Mouse (Mus musculus) frontal cortex, postnatal 14 days (tissue): ENCODE data around the gene Nfatc2.

Source experiments
- DNase-seq, 2 experiments: peaks; one replicate each; pipeline ENCODE4 v3.0.0; 2022; ENCODE audit warnings: low spot score in 2 of 2

Nfatc2 gene

DNA sequence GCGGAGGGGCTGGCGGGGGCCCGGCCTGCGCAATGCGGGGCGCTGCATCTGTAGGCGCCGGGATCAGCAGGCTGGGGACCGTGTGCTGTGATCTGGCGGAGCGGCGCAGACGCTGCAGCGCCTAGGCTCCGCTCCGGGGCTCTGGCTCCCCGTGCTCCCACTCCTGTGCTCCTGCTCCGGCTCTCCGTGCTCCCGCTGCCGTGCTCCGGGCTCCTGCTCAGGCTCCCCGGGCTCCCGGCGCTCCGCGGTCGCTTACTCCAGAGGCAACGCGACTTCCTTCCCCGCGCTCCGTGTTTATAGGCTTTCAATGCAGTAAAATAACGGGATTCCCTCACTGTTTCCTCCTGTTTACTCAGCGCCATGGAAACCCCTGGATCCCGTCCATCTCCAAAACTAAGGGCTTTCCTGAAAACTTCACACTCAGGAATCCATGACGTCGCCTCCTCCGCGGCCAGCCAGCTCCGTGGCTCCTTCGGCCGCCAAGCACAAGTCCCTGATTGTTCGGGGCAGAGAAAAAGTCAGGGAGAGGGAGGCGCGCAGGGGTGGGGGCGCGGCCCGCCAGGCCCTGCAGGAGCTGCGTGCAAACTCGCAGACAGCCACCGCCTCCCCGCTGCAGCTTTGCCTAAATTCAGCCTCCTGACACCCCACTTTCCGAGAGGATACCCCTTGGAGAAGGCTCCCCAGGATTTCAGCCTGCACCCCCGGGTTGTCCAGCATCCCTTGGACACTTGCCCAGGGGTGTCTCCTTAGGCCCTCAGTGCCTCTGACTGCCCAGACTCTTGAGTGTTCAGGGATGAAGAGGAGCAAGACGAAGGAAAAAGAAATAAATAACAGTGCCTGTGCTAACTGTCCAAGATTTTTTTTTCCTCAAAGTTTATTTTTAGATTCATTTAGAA lies at the start of gene Nfatc2:
Nfatc2 (minus strand) TSS at position 167 of the 896 bp plus-strand sequence.
- peak; percentile 64 to 70 for DNase-seq

DNA sequence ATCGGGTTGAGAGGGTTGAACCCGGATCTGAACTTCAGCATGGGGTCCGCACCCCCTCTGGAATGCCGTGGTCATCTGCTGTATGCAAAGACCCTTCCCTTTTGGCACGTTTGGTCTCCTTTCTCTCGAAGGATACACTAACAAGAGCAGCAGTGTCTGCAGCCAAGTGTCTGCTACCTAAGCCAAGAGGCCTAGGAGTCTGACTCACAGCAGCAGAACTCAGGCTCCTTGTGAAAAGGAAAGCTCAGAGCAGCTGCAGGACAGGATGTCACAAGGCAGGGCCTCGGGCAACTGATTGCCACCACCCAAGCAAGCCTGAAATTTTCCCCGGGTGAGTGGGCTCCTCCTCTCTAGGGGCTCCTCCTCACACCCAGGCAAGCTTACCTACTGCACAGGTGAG lies 46.7 kb upstream of the Nfatc2 start:
- no peak for DNase-seq

DNA sequence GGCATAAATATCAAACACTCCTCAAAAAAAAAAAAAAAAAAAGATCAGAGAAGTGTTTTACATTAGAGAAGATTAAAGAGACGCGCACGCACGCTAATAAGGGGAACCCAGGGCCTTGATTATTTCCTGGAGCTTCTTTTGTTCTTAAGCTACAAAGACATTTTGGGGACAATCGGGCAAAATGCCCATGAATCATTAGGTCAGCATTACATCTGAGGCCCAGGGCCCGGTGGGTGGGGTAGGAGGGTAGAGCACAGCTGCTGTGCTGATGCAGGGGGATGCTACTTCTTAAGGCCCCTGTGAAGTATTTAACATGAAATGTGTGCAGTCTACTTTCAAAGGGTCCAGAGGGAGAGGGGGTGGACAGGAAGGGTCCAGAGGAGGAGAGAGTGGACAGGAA lies 43.4 kb upstream of the Nfatc2 start:
- DNase-seq: no peak

DNA sequence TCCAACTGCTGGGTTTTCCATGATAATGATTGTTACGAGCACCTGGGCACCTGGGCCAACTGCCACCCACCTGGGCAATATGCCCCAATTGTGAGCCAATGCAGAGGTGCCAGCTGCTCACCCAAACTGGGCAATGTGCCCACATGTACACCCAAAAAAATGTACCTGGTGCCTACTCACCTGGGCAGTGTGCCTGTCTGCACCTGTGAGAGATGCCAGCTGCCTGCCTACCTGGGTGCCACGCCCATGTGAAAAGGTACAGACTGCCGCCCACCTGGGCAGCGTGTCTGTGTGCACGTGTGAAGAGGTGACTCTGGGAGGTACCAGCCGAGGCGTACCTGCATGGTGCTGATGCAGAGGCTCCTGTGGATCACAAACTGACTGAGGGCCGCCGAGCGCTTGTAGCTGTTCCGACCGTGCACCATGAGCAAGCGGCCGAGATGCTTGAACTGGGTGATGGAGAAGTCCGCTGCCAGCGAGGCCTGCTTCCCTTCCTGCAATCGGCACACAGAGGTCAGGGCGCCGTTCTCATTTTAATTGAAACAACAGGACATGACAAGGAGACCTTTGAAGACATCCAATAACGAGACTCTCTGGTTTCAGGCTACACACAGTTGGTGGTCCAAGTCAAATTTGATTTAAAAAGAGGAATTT lies 42.2 kb upstream of the Nfatc2 start:
- no peak for DNase-seq

DNA sequence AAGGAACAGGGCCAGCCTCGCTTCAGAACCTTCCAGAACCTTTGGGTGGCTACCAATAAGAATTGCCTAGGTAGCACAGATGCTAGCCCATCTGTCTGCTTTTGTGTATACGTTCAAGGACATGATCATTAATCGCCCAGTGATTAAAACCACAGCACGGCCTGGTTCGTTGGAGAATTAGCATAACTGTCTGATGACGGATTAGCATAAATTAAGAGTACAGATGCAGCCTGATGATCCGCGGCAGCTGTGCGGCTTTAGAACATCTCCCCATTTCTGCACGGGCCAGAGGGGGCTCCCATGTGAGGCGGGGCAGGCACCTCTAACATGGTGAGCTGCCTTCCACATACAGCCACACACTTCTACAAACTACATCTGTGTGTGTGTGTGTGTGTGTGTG lies 40.7 kb upstream of the Nfatc2 start:
- DNase-seq: no peak

DNA sequence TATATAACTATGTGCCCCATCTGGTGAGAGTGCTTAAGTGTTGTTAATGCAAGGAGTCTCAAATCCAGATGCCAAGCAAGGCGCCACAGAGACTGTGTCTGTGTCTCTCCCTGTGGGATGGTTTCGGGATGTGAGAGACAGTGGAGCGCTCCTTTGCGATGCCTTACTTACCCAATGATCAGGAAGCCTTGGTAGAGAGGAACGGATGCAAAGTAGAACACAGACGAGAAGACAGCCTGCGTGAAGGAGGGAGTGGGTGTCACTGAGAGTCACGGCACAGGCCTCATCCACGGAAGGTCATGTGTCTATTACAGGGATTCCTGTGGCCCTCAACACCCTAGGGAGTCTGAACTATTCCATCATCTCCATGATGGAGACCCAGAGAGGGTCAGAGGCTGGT lies 39.0 kb upstream of the Nfatc2 start:
- no peak for DNase-seq

DNA sequence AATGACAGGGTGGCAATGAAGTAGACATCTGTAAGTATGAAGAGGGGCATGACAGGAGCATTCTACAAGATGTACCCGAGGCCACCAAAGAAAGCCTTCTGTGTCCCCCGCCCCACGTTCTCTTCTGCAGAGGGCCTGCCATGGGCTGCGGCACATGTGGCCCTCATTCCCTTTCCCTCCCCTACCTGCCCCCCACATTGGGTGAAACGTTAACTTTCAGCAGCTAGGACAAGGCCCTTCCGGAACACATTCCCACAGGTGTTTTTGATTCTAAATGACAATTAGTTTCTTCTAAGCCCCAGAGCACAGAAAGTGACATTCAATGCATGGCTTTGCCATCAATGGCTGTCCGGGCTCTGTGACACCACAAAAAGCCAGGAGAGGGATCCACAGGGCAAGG lies 33.4 kb upstream of the Nfatc2 start:
- DNase-seq: no peak

DNA sequence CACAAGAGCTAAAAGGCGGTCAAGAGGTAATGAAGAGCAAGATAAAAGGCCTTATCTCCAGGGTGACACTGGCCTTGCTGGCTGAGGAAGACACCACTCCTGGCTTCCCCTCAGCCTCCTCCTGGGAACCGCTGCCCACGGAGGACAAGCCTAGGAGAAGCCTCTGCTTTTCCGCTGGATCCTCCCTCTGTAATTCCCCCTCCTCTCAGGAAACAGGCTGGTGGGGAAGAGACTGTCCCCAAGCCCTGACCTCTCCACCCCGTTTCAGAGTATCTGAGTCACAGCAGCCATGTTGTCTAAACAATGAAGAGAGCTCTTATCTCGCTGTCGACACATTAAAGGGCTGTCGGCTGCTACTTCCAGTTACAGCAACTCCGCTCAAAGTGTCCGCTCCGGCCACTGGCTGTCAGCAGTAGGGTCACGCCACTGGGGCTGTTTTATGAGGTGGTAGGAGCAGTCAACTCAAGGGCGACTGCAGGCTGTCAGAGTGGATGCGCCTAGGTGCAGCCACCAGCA lies 31.9 kb upstream of the Nfatc2 start:
- no peak for DNase-seq

DNA sequence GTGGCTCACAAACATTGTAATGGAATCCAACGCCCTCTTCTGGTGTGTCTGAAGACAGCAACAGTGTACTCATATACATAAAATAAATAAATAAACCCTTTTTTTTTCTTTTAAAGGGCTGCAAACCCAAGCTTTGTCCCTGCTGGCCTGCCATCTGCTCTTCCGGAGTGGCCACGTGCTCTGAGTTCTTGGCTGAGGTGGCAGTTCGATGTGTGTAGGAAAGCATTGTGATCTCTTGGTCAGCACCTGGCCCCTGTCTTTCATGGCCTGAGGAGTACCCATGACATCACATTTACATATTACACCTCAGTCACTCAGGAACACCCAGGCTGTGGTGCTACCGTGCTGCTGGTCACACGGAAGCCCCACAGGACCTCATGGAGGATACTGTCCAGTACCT lies 31.1 kb upstream of the Nfatc2 start:
- no peak for DNase-seq

DNA sequence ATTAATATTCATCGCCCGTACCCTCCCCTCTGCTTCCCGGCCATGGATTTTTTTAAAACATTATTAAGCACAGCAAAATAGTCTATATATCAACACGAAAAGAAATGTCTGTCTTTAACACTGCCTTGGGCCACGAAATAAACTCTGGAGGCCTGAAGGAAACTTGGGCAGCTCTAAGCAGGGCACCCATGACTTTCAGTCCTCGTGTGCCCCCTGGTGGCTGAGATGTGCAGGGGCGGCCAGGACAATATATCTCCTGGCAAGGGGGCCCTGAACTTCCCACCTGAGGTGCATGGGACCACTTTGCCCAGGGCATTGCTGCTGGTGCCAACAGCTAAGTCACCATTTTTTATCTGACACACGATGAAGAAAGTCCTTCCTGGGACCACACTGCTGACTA lies 27.3 kb upstream of the Nfatc2 start:
- DNase-seq: peak; percentile 54 to 75

DNA sequence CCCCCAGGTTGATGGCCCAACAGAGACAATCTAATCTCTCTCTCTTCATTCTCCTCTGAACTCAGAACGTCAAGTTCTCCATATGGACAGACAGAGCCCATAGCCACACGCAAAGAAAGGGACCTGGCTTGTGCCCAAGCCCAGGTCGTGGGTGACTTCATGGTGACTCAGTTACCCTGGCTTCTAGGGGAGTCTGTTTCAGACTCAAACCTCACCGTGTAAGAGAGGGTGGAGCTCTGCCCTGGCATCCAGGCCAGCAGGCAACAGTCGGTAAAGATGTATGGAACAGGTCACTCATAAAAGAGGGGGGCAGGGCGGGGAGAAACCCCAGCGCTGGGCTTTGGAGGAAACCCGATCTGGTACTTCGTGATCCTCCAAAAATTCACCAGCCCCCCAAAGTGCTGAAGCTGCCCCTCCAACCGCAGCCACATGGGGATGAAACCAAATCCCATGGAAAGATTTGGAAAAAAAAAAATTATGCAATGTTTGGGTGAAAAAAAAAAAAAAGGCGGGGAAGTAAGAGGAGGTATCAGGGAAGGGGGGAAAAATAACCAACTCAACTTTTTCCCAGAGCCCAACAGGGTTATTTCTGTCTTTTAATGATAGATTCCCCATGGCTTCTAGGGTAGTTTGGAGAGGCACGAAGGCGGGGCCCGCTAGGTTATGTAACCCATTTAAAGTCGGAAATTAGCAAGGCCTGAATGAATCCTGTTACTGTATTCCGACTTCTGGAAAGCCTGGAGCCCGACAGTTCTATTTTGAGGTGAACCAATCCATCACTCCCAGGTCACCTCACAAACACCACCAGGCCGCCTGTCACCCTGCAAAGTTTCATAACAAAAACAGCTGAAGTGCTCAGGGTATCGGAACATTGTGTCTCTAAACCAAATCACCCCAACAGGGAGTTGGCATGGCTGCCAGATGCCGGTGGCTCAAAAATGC lies 26.6 kb upstream of the Nfatc2 start:
- DNase-seq: no peak

DNA sequence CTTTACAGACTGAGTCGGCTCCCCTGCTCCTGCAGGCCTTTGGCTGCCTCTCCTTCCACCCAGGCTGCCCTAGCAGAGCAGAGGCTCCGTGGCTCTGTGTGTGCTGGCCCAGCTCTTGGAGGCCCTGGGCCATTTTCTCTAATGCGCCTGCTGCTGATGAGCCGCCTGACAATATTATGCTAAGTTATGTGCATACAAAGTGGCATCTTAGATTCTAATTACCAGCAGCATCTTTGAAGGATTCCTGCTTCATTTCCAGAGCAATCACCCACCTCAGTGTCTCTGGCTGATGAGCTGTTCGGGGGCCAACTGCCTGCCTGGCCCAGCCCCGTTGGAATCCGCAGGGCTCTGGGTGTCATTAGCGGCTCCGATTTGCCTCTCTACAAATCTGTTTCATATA lies 24.9 kb upstream of the Nfatc2 start:
- no peak for DNase-seq

DNA sequence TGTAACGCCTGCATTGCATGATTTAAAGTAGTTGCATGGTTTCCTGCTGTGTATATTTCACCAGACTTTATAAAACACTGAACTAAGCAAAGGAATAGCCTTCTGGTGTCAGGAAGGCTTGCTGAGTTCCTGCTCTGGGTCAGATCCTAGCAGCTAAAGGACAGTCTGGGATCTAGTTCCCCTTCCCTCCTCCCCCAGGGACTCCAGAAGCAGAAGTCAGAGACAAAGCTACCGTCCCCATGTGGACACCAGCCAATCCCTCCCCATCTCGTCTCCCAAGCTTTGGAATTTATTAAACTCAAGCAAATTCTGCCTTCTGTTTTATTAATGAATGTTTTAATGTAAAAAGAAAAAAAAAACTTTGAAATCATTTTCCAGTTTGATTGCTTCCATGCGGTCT lies 23.6 kb upstream of the Nfatc2 start:
- DNase-seq: no peak

DNA sequence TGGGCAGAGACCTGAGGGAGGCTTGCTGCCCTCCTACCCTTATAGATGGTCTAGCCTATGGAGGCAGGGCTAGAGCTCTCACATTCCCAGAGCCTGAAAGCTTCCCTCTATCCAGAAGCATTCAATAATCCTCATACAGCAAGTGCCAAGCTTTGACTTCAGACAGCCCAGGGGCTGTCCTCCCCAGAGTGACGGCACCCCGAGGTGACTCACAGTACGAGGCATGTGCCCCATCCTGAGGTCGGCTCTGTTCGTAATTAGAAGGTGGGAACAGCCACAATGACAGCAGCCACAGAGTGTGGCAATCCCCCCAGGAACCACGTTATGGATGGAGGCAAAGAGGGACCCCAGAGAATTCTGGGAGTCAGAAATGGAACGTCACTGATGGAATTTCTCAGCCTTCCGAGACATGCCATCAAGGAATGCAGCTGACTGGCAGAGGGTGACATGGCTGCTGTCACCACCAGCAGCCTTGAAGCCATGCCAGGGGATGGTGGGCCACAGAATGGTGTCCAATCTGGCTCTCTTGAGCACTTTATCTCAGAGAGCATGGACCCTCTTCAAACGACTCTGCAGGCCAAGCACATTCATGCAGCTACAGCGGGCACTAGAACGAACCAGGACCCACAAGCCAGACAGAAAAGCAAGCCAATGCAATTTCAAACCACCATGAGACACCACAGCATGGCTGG lies 19.8 kb upstream of the Nfatc2 start:
- DNase-seq: no peak

DNA sequence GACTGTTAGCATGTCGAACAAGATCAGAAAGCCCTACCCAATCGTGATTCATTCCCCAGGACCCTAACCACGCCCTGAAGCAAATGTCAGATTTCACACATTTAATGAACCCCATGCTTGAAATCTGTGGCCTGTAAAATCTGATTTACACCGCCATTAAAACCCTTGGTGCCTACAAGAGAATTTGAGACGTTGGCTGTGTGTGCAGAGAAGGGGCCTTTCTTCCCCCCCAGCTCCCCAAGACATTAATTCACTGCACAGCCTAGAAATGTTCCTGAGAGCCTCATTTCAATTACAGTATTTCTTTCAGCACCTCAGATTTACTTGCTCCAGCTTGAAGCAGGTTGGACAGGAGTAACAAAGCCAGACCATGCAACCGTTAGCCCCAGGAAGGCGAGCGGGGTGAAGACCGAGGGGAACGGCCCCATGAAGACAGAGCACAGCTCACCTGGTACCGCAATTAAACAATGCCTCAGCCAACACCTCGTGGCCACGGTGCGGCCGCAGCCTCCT lies 16.8 kb upstream of the Nfatc2 start:
- no peak for DNase-seq

DNA sequence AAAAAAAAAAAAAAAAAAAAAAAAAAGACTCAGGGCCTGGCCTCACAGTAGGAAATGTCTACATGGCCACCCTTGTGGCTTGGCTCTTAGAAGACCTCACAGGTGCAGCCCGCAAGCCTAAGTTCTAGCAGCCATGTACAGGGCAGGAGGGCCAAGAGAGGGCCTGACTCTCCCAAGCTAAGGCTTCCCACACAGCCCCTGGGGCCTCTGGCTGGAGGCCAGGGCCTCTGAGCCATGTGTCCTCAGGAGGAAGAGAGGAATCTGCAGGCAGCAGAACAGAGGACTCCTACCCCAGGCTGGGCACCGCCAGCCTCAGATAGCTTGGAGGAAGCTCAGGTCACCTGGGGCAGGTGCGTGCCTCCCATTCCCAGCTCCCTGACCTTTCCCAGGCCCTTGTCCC lies 13.7 kb upstream of the Nfatc2 start:
- DNase-seq: no peak

DNA sequence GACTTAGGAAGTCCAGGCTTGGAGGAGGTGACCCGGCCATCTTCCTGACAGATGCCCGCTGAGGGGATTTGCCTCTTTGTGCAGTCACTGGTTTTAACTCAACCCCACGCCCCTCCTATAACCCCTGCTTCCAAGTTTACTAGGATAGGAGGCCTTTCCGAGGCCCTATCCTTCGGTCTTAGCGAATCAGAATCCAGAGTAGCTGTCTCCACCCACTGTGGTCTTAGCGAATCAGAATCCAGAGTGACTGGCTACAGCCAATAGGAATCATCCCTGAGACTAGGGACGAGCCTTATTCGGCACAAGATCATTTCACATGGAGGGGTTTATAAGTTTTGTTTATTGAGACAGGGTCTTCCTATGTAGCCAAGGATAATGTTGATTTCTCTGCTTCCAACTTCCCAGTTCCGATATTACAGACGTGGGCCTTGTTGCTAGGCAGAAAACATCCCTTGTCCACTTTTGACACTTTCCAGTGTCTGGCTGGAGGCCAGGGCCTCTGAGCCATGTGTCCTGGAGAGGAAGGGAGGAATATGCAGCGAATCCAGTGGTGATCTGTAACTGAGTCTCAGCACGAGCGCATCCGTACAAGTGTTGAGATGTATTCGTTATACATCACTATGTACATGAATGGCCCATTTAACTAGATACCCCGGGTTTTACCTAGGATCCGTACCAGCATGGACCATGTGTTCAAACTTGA lies 12.9 kb upstream of the Nfatc2 start:
- no peak for DNase-seq

DNA sequence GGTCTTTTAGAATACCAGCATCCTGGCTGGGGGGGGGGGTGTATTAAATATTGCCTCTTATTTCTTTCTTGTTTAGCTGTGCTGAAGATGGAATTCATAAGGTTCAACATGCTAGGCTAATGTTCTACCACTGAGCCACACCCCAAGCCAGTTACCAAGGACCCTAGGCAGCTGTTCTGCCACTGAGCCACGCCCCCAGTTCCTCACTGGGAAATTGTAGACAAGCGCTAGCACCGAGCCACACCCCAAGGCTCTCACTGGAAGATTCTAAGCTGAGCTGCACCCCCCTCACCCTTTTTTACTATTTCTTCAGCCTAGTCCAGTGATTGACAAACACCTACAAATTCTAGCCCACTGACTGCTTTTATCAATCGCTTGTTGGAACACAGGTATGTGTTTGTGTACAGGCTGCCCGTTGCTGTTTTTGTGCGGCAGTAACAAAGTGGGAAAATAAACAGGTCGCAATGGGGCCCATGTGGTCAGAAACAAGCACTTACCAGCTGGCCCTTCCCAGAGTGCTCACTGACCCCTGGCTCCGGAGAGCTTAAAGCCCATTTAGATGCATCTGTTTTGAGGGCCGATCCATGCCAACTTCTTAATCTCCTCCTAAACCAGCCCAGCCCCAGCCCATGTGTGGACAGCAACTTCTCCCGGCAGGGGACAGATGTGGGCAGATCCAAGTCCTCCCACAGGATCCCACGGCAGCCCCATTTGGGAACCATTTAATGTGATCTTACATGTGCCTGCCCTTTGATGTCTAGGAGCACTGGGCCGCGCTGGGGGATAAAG lies 11.8 kb upstream of the Nfatc2 start:
- no peak for DNase-seq

DNA sequence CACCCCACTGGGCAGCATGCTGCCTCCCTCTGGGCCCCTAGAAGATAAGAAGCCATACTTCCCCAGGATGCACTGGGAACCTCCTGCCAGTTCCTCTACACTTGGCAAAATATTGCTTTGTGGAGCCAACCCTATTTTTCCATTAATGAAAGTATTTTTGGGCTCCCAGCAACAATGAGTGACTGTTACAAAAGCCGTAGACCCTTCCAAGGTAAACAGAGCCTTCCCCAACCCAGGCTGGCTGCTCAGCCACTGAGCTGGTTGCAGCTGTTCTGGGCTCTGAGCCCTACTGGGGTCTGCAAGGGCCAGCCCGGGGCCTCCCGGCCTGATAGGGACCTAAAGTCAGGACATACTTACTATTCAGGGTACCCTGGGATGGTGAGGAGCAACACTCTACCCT lies 9.5 kb upstream of the Nfatc2 start:
- no peak for DNase-seq
